Mouse (Mus musculus) liver, embryonic 15.5 days (tissue): ENCODE measurements around the gene Abcb6. TPM values are rescaled to one million over a fixed set of nuclear protein-coding genes. Genes with fewer than 3 reads are reported as not detected.

ENCODE experiments used
- ATAC-seq: fragments of 200-750 bp; cut with Nextera tagmentation; 2 replicates; pipeline ENCODE4 v1.8.0; 2017; ENCODE audit warnings: moderate number of reproducible peaks, mild to moderate bottlenecking, moderate library complexity; ENCODE audit not compliant: insufficient read depth
- H3K27ac ChIP-seq: fragments of 300-500 bp; sonication (generic); replicated peaks from 2 replicates; pipeline ENCODE4 v1.5.1; 2015; ENCODE audit warnings: mild to moderate bottlenecking, inconsistent platforms
- H3K27me3 ChIP-seq: fragments of 300-500 bp; sonication (generic); 2 replicates; pipeline ENCODE4 v1.6.1; 2015; ENCODE audit warnings: mild to moderate bottlenecking, inconsistent platforms
- H3K36me3 ChIP-seq: fragments of 300-500 bp; sonication (generic); replicated peaks from 2 replicates; pipeline ENCODE4 v1.6.1; 2015; ENCODE audit warnings: moderate library complexity, mild to moderate bottlenecking, inconsistent platforms
- H3K4me1 ChIP-seq: fragments of 300-500 bp; sonication (generic); replicated peaks from 2 replicates; pipeline ENCODE4 v1.6.1; 2015; ENCODE audit warnings: inconsistent platforms
- H3K4me2 ChIP-seq: fragments of 300-500 bp; sonication (generic); 2 replicates; pipeline ENCODE4 v1.6.1; 2015; ENCODE audit warnings: moderate library complexity, mild to moderate bottlenecking, inconsistent platforms
- H3K4me3 ChIP-seq: fragments of 300-500 bp; sonication (generic); replicated peaks from 2 replicates; pipeline ENCODE4 v1.5.1; 2015; ENCODE audit warnings: mild to moderate bottlenecking, inconsistent platforms
- H3K9ac ChIP-seq: fragments of 300-500 bp; sonication (generic); 2 replicates; pipeline ENCODE4 v1.6.1; 2015; ENCODE audit warnings: moderate library complexity, mild to moderate bottlenecking, inconsistent platforms
- H3K9me3 ChIP-seq: fragments of 300-500 bp; sonication (generic); replicated peaks from 2 replicates; pipeline ENCODE4 v1.6.1; 2016; ENCODE audit warnings: inconsistent platforms
- WGBS: fragments of 180-500 bp; shearing (Covaris S2); methylation state at CpG from one replicate; pipeline ENCODE4 v1.1.7; 2015; ENCODE audit warnings: mixed read lengths; ENCODE audit not compliant: insufficient replicate concordance; 5-methylcytosine and 5-hydroxymethylcytosine counted together
- polyA plus RNA-seq: library from polyadenylated mRNA; unstranded; fragments of >200 nt; fragmentation: Nextera tagmentation; extraction: Ambion mirVana; gene quantifications from 2 replicates; pipeline ENCODE4 v1.2.1, GENCODE M21; 2015

Gene Abcb6
- 60.5 and 63.3 TPM in 2 replicates for polyA plus RNA-seq

DNA sequence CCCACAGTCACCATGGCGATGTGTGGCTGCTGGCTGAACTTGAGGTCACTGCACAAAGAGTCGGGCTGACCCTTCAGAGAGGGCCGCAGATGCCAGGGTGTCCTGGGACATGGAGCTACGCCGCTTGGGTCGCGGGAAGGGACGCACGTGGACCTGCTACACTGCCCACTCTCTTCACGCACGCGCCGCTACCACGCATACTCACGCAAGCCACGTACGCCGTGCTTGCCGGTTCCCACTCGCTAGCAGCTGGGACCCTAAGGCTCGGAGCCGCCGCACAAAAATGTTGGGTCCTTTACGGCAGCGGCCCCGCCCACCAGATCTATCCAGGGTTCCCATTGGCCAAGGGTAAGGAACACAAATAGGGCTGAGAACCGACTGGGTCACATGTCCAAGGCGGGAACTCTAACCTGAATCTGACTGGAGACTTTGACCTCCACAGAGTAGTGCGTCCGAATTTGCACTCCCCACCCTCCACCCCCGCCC is at the start of gene Abcb6:
Gene Abcb6, minus strand, starts transcription at position 288 of the 486 bp plus-strand sequence.
- Histone ChIP-seq H3K9ac (peak within 1 kb of the TSS; percentile 94), H3K4me1 (peaks cover 46% of the 10 kb centered on the region), H3K9me3 (no peaks in the 10 kb centered on the region), H3K4me2 (peak within 1 kb of the TSS; percentile 89), H3K4me3 (peak within 1 kb of the TSS; percentile 68), H3K27me3 (no peaks in the 10 kb centered on the region), H3K36me3 (peaks cover 76% of the 10 kb centered on the region), H3K27ac (peak within 1 kb of the TSS; percentile 99)
- WGBS = 0% methylated on average over 31 of the region's 31 CpGs
- ATAC-seq = peak; percentile 83

DNA sequence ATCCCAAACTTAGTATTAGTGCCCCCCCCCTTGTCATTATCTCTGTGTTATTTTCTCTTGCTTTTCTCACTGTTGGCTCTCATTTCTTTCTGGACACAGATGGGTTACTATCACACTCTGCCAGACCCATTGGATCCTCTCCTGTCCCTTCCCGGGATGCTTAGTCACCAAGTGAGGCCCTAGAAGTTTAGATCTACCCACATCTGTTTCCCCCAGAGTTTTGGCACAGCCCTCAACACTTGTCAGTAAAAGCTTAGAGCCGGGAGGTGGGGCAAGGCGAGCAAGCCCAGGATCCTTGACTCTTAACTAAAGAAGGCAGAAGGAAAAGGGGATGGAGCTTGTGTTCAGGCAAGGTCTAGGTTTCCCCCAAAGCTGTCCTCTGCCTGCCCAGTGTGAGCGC is 49.0 kb upstream of the Abcb6 start:
- ATAC-seq = peak; percentile 85
- Histone ChIP-seq H3K27me3 (no peaks in the 10 kb centered on the region; the same call in 1 of the 2 replicates), H3K4me1 (peaks cover 67% of the 10 kb centered on the region), H3K9ac (no peak overlapping the region), H3K27ac (peak overlapping the region; percentile 75), H3K9me3 (no peaks in the 10 kb centered on the region), H3K36me3 (no peaks in the 10 kb centered on the region), H3K4me3 (no peak overlapping the region), H3K4me2 (peak overlapping the region; percentile 32)
- 39% methylated on average over 4 of the region's 4 CpGs for WGBS

- Histone ChIP-seq H3K4me2 (no peak overlapping the region), H3K27ac (no peak overlapping the region), H3K9ac (no peak overlapping the region), H3K27me3 (no peaks in the 10 kb centered on the region), H3K36me3 (no peaks in the 10 kb centered on the region), H3K4me3 (no peak overlapping the region), H3K9me3 (no peaks in the 10 kb centered on the region), H3K4me1 (peaks cover 65% of the 10 kb centered on the region)
- WGBS = 73% methylated on average over 1 of the region's 1 CpGs
- ATAC-seq = no peak
Observed at GRCm38 (mm10) chr1:75227653-75228052, 47.5 kb upstream of the Abcb6 start.

GRCm38 (mm10) chr1:75226138-75226537 is 45.9 kb upstream of the Abcb6 start:
- peaks cover 6% of the 10 kb centered on the region for H3K27me3 ChIP-seq
- H3K4me1 ChIP-seq = peaks cover 56% of the 10 kb centered on the region
- H3K4me3 ChIP-seq = no peak overlapping the region
- H3K36me3 ChIP-seq = no peaks in the 10 kb centered on the region
- no peak overlapping the region for H3K4me2 ChIP-seq
- ATAC-seq = no peak
- H3K9ac ChIP-seq = no peak overlapping the region
- no peaks in the 10 kb centered on the region for H3K9me3 ChIP-seq
- no peak overlapping the region for H3K27ac ChIP-seq
- 24% methylated on average over 2 of the region's 2 CpGs for WGBS

DNA sequence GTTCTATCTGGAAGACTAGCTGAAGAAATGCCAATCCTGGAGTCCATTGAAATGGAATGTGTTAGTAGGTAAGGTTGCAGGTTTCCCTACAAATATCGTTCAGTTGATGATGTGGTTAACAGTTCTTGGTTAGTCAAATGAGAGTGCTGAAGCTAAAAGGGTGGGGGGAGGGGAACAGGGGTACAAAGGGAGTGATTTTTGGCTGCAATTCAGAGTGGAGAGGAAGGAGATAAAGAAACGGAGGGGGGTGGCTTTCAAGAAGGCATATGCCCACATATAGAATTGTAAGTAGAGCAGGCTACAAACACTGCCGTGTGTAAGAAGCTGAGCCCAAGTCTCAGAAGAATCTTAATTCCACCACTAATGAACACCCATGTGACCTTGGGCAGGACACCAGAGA is 45.3 kb upstream of the Abcb6 start:
- Histone ChIP-seq H3K27ac (no peak overlapping the region), H3K36me3 (no peaks in the 10 kb centered on the region), H3K9ac (no peak overlapping the region; the same call in 1 of the 2 replicates), H3K4me2 (no peak overlapping the region), H3K9me3 (no peaks in the 10 kb centered on the region), H3K27me3 (peaks cover 13% of the 10 kb centered on the region), H3K4me1 (peaks cover 49% of the 10 kb centered on the region), H3K4me3 (no peak overlapping the region)
- no peak for ATAC-seq
- 22% methylated on average over 3 of the region's 3 CpGs for WGBS

GRCm38 (mm10) chr1:75223532-75223931 is 43.3 kb upstream of the Abcb6 start:
- WGBS = 19% methylated on average over 6 of the region's 6 CpGs
- peaks cover 41% of the 10 kb centered on the region for H3K4me1 ChIP-seq
- no peak overlapping the region for H3K27ac ChIP-seq
- no peaks in the 10 kb centered on the region for H3K9me3 ChIP-seq
- no peak for ATAC-seq
- no peak overlapping the region for H3K4me3 ChIP-seq
- peaks cover 26% of the 10 kb centered on the region for H3K27me3 ChIP-seq
- no peak overlapping the region for H3K9ac ChIP-seq
- H3K36me3 ChIP-seq = no peaks in the 10 kb centered on the region
- no peak overlapping the region for H3K4me2 ChIP-seq

GRCm38 (mm10) chr1:75222926-75223325 is 42.7 kb upstream of the Abcb6 start:
- Histone ChIP-seq H3K27ac (no peak overlapping the region), H3K9ac (no peak overlapping the region), H3K4me3 (no peak overlapping the region), H3K36me3 (no peaks in the 10 kb centered on the region), H3K4me1 (peaks cover 41% of the 10 kb centered on the region), H3K4me2 (no peak overlapping the region), H3K9me3 (no peaks in the 10 kb centered on the region), H3K27me3 (peaks cover 26% of the 10 kb centered on the region)
- WGBS = 53% methylated on average over 6 of the region's 6 CpGs
- ATAC-seq = no peak

DNA sequence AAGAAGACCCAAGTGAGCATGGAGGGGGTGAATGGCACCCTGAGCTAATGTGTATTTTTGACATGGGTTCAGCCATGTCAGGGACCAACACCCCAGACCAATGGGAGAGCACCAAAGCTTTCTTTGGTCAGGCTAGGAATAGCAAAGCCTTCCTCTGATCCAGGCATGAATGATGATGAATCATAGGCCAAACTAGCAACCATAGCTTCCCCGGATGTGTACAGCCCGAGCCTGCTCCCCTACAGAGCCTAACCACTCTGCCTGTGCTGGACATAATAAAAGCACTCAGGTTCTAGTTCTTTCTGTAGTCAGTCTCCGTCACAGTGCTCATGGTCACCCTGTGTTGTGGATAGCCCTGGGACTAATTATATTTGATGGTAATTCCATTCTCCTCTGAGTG is 41.3 kb upstream of the Abcb6 start:
- H3K4me1 ChIP-seq = peaks cover 43% of the 10 kb centered on the region
- peaks cover 7% of the 10 kb centered on the region for H3K36me3 ChIP-seq
- no peak for ATAC-seq
- no peak overlapping the region for H3K4me3 ChIP-seq
- WGBS = 64% methylated on average over 3 of the region's 3 CpGs
- no peak overlapping the region for H3K4me2 ChIP-seq
- H3K27me3 ChIP-seq = peaks cover 26% of the 10 kb centered on the region
- no peaks in the 10 kb centered on the region for H3K9me3 ChIP-seq
- H3K9ac ChIP-seq = no peak overlapping the region
- H3K27ac ChIP-seq = no peak overlapping the region

GRCm38 (mm10) chr1:75219531-75219930 is 39.3 kb upstream of the Abcb6 start, which contains the start of gene Tuba4a:
TSS of gene Tuba4a (minus strand) at chr1:75219865.
- H3K9me3 ChIP-seq = no peaks in the 10 kb centered on the region
- H3K4me2 ChIP-seq = peak within 1 kb of the TSS; percentile 99
- H3K9ac ChIP-seq = peak within 1 kb of the TSS; percentile 93
- peaks cover 51% of the 10 kb centered on the region for H3K4me1 ChIP-seq
- peaks cover 28% of the 10 kb centered on the region for H3K36me3 ChIP-seq
- 4% methylated on average over 34 of the region's 34 CpGs for WGBS
- H3K4me3 ChIP-seq = peak within 1 kb of the TSS; percentile 80
- ATAC-seq = peak; percentile 5
- peaks cover 26% of the 10 kb centered on the region for H3K27me3 ChIP-seq
- H3K27ac ChIP-seq = peak within 1 kb of the TSS; percentile 95

GRCm38 (mm10) chr1:75219078-75219477 is 38.9 kb upstream of the Abcb6 start:
- peaks cover 32% of the 10 kb centered on the region for H3K36me3 ChIP-seq
- peak overlapping the region; percentile 99 for H3K4me2 ChIP-seq
- H3K4me3 ChIP-seq = peak overlapping the region; percentile 80
- H3K4me1 ChIP-seq = peaks cover 55% of the 10 kb centered on the region
- under 1% methylated on average over 24 of the region's 24 CpGs for WGBS
- H3K27ac ChIP-seq = peak overlapping the region; percentile 95
- peak; percentile 84 for ATAC-seq
- H3K27me3 ChIP-seq = peaks cover 26% of the 10 kb centered on the region
- H3K9ac ChIP-seq = peak overlapping the region; percentile 93
- no peaks in the 10 kb centered on the region for H3K9me3 ChIP-seq

DNA sequence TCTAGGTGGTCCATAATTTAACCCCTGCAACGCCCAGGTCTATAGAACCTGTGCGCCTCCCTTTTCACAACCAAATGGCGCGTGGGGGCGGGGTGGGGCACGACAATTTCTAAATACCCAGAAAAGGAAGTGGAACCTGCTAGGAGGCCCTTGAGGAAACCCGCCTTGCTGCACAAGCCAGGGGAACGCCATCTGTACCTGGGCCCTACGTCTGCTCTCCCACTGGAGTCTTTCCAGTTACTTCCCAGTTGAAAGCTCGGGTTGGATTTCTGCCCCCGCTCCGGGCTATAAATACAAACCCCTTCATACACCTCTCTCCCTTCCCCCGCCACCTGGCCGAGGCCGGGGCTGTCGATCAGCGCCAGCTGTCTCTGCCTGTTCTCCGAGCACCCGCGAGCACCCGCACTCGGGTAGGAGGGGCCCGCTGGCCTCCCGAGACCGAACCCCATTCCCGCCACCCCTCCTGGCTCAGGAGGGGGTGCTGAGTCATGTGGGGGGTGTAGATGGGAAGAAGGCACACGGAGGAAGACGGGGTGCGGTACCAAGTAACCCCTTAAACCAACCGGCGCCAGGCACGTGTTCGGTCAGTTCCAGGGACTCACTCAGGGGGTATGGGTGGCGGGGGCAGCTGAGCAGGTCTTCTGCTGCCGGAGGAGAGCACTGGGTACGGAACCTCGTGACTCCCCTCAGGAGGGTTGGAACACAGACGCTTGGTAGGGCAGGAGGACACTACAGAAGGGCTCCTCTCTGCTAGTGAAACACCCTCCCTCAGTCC is 38.2 kb upstream of the Abcb6 start:
- H3K27ac ChIP-seq = peak overlapping the region; percentile 95
- peak; percentile 68 for ATAC-seq
- H3K27me3 ChIP-seq = peaks cover 26% of the 10 kb centered on the region
- peak overlapping the region; percentile 80 for H3K4me3 ChIP-seq
- H3K9ac ChIP-seq = peak overlapping the region; percentile 93
- peaks cover 39% of the 10 kb centered on the region for H3K36me3 ChIP-seq
- peak overlapping the region; percentile 99 for H3K4me2 ChIP-seq
- no peaks in the 10 kb centered on the region for H3K9me3 ChIP-seq
- under 1% methylated on average over 38 of the region's 38 CpGs for WGBS
- H3K4me1 ChIP-seq = peaks cover 62% of the 10 kb centered on the region
